Mouse (Mus musculus) 3T3-L1 (cell line): ENCODE data around the gene Cstad.
A peak's percentile ranks its signal among the peaks of the same experiment; 100 is the strongest.

ENCODE experiments used
- DNase-seq: peaks from one replicate; pipeline ENCODE4 v3.0.0-alpha.2; 2015; ENCODE audit warnings: low read depth, low spot score

Gene Cstad

DNA sequence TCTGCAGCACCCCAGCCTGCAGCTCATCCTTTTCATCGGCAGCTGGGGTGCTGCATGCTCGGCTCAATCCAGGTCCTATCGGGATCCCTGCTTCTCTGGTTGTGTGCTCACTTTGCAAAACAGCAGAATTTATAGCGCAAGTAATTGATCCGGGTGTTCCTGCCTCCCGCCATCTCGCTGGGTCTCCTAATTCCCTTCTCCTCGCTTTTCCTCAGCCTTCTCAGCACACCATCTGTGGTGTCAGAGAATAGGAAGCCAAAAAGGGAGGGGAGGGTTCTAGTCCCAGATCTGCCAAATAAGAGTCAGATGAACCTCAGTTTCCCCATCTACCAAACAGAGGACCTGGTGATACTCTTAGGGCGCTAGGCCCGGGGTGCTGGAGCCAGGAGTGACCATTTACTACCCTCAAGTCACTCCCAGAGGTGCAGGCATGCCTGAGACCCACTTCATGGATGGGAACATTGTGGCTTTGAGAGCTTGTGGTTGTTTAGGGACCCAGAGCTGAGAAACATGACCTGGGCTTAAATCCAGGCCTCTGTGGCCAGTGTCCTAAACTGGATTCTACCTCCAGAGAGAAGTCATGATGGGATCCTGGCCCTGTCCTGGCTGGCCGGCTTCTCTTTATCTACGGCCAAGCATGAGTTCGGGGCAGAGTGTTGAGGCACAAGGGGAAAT, 1.1 kb upstream of the Cstad start:
- no peak for DNase-seq

DNA sequence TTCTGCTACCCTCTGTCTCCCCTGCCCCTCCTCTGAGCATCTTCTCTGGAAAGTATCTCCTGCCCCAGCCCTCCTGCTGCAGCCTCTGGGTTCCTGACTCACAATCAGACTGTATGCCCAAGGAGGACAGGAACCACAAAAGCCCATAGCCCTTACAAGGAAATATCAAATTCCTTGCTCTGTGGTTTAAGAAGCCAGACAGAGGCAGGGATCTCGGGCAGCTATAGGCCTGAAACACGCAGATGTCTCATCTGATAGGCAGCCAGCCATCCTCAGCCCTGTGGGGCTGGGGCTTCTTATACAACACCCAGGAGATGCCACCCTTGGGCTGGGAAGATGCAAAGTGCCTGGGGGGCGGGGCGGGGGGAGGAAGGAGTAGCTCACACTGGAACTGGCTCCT, 956 bp downstream of the Cstad start:
- DNase-seq = peak; percentile 82

DNA sequence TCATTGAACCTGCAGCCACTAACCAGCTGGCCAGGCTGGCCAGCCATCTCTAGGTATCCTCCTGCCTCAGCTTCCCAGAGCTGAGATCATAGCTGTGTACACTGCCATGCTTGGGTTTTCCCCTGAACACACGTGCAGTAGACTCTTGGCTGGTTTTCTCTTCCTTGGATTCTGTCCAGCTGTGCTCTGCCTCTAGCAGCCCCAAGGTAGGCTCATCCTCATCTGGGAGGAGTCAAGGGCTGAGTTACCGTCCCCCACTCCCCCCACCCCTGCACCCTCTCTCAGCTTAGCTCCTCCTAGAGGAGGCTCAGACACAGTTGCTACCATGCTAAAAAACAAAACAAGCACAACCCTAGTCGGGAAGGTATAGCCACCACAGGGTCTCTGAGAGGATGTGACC, 4.8 kb downstream of the Cstad start:
- peak; percentile 57 for DNase-seq

DNA sequence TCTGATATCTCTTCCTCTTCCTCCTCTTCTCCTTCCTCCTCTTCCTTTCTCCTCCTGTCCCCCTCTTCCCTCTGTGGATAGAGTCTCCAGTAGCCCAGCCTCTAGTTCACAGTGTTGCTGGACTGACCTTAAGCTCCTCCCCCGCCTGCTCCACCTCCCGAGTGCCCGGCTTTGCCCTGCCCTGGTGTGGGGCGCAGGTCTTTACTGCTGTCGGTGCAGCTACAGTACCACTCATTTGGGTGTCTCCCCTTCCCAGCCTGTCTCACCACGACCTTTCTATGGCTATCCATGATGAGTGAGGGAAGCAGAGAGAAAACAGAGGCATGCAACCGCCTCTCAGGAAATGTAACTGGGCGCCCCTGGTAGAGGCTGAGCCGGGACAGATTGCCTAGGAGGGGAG, 5.5 kb downstream of the Cstad start:
- DNase-seq = peak; percentile 72

DNA sequence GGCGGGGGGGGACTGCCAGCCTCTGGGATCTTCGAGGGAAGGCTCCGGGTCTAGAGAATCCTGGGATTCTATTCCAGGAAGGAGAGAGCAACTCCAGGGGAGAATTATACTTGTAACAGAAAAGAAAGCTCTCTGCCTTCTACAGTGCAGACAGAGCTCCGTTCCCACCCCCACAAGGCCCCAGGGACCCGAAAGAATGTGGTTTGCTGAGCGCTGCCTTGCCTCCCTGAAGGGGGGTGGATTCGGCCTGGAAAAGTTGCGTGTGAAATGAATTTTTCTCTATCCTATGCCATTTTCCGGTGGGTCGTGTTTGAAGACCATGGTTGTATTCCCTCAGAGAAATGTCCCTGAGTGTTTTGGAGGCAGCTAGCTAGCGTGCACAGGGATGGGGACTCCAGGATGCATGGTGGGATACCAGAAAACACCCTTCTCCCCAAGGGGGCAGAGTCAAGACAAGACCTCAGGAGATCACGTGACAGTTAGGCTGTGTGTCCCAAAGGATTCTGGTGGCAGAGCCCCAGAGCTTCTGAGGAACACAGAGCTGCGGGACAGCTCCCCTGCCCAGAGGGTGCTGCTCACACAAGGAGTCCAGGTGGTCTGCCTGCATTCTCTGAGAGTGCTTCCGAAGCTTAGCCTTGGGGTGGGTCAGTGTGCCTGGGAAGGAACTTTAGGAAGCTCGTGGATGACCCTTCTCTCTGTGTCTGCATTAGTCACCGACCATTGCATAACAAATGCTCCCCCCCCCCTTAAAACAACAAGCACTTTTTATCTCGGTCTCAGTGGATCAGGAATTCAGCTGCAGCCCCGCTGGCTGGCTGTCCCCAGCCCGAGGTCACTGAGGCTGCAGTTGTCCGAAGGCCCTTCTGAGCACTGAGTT, 6.4 kb downstream of the Cstad start:
- DNase-seq = peak; percentile 93

DNA sequence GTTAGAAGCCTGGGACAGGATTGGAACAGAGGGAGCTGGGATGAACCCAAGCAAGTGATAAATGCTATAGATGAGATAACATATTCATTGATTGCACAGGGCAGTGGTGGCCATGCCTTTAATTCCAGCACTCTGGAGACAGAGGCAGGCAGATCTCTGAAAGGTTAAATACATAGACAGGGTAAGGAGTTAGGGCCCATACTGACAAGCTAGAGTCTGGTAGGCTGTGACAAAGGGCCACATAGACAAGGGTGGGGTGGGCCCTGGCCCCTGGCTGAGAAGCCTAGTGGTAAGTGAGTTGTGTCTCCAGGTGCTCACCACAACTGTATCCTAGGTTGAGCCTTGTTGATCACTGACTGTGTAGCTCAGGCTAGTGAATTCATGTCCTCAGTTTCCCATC, 7.6 kb downstream of the Cstad start:
- no peak for DNase-seq

DNA sequence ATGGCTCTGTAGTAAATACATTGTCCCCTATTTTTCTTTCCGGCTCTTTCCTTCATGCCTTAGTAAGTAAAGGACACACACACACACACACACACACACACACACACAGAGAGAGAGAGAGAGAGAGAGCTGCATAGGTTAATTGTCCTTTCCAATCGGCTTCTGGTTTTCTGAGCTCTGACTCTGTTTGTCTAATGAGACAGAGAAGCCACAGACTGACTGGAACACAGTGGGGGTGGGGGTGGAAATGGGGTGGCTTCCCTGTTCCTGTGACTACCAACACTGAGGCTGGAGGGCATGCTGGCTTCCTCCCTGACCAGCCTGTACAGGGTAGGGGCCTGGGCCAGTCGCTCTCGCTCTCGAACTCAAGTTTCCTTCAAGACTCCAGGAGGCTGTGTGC, 8.9 kb downstream of the Cstad start:
- no peak for DNase-seq

DNA sequence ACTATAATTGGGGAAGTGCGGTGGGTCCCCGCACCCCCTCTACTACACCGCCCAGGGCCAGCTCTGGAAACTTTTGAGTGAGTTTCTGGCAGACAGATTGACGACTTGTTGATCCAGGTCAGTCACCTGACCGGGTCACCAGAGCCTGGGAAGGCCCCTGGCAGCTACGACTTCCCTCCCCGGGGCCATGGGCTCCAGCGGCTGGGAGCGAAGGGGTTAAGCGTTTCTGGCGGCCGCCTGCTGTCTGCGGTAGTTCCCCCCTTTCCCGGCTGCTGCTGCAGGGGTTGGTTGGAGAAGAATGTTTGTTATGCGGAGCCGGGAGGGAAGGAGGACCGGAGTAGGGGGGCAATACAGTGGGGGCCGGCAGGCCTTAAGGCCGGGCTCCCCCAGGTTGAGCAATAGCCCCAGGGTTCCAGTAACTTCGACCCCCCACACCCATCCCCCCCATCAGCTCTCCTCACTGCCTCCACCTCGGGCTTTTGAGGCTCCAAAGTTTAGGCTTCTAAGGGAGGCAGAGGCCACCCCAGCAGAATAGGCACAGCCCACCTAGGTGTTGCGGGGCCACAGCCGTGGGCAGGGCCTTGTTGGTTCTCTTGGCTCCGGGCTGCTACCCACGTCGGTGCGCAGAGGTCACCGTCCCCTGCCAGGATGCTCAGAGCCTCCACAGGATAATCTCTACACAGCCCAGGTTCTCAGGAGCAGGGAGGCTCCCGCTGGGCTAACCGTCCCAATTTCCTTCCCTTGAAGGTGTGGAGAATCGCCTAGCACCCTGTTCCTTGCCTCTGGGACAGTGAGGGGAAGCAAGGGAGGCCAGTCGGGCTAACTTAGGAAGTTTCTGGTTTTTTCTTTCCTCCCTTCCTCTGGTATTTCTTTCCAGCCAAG, 10.3 kb downstream of the Cstad start:
- DNase-seq = no peak

DNA sequence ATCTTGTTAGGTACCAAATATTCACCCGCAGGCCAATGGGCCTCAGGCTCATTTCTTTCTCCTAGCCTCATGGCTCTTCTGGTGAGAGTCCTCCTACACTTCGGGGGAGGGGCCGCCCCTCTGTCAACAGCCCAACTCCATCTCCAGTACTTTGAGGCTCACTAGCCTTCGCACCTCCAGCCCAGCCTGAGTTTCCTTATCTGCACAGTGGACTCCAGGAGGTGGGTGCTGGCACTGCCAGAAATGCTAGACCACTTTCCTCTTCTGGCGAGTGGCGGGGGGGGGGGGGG, 10.9 kb downstream of the Cstad start:
- no peak for DNase-seq

DNA sequence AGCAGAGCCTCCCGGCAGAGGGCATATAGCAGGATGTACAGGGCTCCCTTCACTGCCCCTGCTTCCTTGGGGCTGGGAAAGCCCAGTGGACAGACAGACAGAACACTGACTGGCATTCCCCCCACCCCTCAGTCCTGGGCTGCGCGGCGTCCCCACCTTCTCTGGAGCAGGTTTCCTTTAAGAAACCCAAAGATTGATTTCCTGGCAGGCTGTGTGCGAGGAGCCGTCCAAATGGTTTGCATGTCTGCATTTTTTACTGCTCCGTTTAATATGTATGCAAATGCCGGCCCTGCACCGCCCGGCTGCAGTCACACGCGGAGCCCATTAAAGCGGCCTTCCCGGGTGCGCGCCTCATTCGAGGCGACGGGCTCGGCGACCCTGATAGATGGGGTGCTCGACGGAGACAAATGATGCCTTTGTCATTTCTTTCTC, 11.8 kb downstream of the Cstad start:
- DNase-seq = no peak

DNA sequence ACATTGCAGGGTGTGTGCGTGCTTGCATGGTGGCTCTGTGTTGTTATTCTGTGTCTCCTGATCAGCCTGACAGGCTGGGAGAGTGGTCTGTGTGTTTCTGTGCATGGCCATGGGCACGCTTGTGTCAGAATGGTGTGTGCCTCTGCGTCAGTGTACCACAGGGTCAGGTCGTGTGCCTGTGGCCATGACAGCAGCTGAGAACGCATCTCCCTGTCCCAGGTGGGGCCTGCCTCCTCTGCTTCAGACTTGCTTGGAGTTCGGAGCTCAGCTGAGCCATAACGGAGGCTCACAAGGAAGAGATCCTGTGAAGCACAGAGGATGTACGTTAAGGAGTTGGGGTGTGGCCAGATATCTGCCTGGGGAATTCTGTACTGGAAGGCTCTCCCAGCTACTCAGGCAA, 13.1 kb downstream of the Cstad start:
- no peak for DNase-seq

DNA sequence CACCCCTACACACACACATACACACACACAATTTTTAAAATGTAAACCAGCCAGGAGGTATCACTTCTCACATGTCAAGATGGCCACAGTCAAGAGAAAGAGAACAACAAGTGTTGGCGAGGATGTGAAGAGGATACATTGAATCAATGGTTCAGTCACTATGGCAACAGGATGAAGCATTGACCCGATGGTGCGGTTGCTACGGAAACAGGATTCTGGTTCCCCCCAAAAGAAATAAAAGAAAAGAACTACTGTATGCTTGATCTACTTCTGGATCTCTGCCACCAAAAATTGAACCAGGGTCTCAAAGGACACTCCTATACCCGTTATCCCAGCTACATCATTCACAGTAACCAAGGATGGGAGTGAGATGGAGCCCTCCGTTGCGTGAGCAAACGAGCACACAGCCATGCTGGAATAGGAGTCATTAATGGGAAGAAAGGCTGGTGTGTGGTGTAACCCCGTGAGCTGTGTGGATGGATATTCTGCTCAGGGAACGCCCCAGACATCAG, 13.9 kb downstream of the Cstad start:
- no peak for DNase-seq

DNA sequence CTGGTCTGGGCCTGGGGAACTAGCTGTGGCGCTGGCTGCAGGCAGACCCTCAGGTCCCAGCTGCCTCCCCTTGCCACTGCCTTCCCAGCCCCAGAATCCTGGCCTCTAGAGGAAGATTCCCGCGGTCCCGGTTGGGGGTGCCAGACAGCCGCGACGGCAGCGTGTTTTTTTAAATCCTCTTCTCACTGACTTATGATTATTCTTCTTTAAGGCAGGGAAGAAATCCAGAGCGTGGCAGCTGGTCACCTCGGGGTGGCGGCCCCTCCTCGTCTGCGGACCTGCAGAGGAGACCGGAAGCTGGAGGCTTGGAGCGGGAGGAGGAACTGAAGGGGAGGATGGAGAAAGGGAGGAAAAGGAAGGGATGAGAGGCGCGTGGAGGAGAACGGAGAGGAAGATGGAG, 18.7 kb downstream of the Cstad start:
- peak; percentile 77 for DNase-seq

DNA sequence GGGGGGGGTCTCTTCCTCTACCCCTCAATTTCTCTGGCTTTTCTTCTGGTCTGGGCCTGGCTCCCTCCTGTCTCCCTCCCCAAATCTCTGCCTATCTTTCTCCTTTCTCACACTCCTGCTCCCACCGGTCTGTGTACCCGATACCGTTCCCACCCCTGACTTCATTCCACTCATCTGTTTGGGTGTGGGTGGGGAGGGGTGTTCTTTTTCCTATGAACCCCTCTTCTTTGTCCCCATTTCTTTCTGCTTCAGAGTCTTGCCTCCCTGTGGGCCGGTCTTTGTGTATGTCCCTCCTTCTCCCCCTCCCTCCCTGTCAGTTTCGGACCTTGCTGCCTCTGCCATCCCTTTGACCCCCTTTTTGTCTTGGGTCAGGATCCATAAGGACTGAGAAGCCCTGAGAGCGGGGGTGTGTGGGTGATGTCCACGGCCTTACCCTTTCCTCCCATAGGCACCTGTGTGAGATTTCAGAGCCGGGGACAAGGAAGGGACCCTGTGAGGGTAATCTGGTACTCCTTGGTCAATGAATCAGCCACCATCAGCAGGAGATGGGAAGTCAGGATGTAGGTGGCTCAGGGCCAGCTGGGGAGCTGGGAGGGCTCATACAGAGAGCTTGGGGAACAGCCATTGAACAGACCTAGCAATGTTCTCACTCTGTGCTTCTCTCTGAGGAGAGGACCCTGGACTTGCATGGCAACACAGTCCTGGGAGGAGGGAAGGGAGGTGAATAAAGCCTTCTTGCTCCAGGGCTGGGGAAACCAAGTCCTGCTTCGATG, 19.5 kb downstream of the Cstad start:
- peak; percentile 26 for DNase-seq

DNA sequence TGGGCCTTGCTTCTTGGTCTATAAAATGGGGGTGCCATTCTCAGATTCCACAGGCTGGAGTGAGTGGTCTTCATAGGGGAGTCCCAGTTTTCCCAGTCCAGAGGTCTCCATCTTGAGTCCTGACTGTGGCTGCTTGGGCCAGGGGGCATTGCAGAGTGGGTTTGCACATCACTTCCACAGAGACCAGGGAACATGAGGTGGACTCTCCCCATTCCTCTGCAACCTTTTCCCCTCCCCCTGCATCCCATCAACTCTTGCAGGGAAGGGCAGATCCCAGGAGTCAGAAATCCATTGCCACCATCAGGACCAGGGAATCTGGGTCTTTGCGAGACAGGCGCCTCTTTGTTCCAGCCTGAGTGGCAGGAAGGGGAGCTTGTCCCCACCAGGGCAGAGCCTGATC, 21.0 kb downstream of the Cstad start:
- no peak for DNase-seq

DNA sequence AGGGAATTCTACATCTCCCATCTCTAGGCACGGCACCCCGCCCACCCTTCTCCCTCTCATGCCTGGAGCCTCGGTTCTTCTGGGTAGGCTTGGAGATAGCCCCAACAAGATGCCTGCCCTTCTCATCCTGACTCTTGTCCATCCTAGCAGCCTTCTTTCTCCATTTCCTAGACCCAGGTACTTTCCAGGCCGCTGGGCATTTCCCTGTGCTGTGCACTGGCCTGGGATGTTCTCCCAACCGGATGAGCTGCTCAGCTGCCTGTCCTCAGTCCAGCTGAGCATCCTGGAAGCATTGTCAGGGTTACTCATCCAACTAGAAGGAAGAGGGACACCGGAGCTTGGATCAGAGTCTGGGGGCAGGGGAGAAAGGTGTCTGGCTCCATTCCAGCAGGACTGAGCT, 21.6 kb downstream of the Cstad start:
- DNase-seq = no peak

DNA sequence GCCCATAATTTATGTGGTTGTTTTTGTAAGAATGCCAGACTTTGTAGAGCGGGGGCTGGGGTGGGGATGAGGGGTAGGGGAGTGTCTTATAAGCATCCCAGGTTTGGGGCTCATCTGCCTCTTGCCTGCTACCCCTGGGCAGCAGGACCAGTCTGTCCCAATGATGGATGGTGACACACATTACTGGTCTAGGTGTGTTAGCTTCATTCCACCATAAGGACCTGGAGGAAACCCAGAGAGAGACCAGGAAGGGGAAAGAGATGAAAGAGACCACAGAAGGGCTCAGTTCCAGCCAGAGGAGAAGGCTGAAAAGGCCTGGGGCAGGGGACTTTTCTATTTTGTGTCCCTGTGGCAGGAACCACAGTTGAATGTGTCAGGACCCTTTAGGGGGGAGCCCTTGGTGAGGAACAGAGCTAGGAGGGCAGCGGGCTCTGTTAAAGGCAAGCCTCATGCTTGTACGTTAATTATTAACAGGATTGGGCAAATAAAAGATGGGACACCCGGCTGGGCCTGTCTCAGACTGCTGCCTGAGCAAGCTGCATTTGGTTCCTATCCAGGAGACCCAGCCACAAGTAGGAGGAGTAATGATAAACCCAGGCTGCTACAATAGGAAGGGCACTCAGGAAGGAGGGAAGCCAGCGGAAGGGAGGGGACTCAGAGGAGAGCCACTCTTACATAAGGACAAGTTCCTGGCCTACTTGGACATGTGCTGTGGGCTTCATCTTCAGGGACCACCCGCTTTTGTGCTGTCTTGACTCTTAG, 23.8 kb downstream of the Cstad start:
- DNase-seq = no peak

DNA sequence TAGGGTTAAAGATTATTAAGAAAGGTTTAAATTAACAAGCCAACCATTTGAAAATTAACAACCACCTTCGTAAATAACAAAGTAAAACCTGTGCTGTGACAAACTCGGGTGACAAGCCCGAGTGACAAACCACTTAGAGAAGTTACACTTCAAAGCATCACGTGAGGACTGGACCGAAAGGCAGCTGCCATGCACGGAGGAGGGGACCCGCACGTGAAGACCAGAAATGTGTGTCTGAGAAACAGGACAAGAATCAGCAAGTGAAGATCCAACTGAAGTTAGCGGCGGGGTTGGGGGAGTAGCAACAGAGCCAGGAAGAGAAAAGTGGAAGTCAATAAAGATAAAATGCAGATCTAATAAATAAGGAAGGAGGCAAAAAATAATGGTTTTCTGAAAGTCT, 29.0 kb downstream of the Cstad start:
- no peak for DNase-seq

DNA sequence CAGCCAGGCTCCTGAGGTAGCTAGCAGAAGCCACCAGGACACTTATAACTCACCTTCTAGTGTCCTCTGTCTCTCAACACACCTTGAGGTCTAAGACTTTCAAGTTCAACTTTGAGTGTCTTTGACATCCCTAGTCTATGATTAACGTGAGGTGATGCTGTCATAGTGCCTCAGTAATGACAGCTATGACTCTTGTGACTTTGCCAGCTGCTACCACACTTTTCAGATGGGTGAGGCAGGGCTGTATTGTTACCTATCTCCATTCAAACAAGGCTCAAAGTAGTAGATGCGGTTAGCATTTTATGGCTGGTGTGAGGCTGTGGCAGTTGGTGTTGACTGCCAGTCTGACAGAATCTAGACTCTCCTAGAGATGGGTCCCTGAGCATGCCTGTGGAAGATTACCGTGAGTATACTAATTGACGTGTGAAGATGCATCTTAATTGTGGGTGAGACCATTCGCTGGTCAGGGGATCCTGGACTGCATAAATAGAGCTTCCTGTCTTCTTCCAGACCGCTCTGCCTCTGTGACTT, 30.5 kb downstream of the Cstad start:
- no peak for DNase-seq

DNA sequence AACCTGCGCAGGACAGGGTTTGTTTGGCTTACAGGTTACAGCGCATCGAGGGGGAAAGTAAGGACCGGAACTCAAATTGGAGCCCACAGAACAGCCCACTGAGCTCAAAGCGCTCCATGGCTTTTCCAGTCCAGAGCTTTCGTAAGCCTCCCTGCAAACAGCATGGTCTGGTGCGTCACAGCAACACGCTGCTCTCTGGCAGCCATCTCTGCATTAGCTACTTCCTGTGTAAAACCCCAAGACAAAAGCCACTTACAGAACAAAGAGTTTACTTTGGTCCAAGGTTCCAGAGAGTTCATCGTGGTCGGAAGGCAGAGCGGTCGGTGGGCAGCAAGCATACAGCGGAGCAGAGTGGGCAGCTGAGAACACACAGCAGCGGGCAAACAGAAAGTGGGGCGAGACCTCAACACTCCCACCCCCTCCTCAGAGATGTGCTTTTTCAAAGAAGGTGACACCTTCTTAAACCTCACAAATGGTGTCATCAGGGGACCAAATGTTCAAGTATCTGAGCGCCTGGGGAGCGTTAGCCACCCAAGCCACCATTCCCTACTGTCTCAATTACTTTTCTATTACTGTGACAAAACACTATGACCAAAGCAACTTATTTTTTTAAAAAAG, 31.3 kb downstream of the Cstad start:
- no peak for DNase-seq
